Mouse (Mus musculus) spleen, postnatal 36 days (tissue): ENCODE measurements around the gene Glmp.
"Not testable (repeated sequence)": the region's sequence is repeated elsewhere in the genome, so short reads cannot be mapped to it uniquely, and the experiment has no call there.

Experiments used
- DNase-seq, 2 experiments: peaks; one replicate each; pipeline ENCODE4 v3.0.0; 2022; ENCODE audit warnings: low spot score in 2 of 2, mixed read lengths in 1 of 2

Gene Glmp

DNA sequence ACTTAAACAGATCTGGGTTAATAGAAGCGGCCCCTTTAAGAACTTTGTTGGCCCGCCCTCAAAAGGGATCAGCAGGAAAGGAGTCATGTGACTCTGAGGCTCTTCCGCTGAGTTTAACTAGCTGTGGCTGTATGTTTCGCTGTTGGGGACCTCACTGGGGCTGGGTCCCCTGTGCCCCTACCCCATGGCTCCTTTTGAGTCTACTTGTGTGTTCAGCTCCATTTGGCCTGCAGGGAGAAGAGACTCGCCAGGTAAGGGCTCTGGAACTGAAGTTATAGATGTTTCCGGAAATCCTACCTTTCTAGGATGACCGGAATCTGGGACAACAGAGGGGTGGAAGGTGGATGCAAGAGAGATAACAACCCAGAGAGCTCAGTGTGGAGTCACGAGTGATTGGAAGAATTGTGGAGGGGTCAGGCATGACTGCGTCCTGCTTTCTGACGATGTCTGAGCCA, at the start of gene Glmp:
TSS of gene Glmp (plus strand) at position 73 of the 455 bp plus-strand sequence.
- peak; percentile 53 to 68 for DNase-seq

DNA sequence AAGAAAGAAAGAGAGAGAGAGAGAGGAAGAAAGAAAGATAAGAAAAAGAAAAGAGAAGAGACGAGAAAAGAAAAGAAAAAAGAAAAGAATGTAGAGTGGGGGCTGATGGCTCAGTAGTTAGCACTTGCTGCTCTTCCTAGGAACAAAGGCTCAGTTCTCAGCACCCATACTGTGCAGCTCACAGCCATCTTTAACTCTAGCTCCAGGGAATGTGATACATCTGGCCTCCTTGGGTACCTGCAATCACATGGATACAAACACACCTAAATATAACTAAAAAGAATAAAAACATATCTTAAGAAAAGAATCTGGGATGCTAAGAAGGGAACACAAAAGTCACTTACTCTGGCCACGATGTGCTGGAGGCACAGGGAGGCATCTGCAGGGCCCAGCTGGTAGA, 48.7 kb upstream of the Glmp start:
- no peak for DNase-seq

DNA sequence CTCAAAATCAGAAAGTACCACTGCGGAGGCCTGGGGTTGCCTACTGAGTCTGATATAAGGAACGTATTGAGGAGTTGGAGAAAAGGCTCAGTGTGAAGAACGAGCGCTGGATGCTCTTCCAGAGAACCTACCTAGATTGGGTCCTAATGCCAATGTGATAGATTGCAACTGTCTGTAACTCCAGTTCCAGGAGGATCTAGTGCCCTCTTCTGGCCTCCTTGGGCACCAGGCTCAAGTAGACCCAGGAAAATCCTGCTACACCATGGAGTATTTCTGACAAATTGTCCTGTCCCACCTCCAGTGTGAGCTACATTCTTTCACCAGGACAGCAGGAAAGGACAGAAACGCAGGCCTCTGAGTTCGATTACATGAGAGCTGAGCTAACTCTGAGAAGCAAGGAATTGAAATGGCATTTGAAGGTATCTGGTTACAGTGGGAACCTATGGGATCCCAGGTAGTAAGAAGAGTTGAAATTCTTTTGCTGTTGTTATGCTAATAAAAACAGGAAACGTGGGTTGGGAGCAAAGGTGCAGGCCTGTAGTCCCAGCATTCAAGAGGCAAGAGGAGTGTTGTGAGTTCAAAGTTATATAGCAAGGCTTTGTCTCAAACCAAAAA, 48.2 kb upstream of the Glmp start:
- DNase-seq, result no peak

DNA sequence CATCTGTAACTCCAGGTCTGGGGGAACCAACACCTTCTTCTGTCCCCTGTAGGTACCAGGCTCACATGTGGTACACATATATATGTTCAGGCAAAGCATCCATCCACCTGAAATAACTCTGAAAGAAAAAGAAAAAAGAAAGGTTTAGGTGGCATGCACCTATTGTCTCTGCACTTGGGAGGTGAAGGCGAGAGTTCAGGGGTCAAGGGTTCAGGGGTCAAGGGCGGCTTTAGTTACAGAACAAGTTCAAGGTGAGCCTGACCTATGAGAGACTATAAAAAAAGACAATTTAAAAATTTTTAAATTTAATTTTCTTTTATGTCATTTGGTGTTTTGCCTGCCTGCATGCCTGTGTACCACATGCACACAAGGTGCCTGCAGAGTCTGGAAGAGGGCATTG, 44.8 kb upstream of the Glmp start:
- DNase-seq, result no peak

DNA sequence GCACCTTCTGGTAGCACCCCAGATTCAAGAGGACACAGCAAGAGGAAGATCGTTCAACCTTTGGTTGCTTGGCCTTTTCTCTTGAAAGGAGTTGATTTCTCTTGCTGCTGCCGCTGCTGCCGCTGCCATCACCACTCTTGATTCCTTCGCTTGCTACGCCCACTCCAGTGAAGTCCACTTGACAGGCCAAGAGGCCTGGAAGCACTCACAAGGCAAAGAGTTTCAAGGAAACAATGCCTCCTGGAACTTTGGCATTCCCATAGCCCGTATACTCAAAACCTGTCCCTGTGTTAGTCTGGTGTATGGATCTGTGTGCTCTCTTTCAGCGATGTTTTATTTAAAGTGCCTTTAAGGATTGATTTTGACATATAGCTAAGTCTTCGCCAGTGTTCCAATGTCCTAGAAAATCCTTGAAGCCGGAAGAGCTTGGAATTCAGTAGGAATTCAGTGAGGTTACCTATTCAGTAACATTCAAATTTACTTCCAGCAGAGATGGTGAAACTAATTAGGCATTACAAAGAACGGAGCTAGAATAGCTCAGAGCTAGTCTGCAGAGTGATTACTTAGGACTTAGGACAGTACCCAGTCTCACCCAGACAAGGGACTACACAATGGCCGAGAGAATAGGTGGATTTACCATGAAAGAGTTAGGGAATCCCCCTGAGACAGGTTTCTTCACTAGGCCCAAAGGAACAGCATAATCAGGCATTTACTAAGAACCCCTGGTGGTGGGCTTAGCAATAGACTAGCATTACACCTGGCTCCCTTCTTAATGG, 43.5 kb upstream of the Glmp start:
- not testable (repeated sequence) for DNase-seq

DNA sequence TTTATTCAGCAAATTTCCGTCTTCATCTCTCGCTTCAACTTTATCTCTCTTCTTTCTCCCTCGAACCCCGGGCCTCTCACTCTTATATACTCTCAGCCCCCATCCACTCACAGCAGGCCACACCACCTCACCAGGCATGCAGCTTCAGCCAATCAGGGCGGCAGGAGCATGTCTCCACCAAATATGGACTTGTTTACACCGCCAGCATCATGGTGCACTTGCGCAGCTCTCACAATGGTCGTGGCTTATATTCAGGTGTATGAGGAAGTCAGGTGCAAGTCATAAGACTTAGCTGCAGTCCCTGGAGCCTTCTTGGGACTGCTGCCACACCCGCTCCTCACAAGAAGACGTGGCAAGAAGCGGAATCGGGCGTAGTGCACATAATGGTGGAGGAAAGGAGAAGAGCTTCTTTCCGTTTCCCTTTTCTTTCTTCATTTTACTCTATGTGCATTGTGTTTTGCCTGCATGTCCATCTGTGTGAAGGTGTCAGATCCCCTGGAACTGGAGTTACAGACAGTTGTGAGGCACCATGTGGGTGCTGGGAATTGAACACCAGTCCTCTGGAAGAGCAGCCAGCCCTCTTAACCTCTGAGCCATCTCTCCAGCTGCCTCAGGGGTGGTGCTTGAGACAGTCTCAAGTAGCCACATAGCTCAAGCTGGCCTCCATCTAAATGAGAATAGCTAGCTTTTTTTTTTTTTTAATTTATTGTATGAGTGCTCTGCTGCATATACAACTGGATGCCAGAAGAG, 39.8 kb upstream of the Glmp start:
- not testable (repeated sequence) for DNase-seq

DNA sequence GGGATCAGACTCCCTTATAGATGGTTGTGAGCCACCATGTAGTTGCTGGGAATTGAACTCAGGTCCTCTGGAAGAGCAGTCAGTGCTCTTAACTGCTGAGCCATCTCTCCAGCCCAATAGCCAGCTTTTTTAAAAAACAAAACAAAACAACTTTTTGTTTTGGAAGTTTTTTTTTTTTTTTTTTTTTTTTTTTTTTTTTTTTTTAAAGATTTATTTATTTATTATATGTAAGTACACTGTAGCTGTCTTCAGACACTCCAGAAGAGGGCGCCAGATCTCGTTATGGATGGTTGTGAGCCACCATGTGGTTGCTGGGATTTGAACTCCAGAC, 39.3 kb upstream of the Glmp start:
- DNase-seq, result not testable (repeated sequence)

DNA sequence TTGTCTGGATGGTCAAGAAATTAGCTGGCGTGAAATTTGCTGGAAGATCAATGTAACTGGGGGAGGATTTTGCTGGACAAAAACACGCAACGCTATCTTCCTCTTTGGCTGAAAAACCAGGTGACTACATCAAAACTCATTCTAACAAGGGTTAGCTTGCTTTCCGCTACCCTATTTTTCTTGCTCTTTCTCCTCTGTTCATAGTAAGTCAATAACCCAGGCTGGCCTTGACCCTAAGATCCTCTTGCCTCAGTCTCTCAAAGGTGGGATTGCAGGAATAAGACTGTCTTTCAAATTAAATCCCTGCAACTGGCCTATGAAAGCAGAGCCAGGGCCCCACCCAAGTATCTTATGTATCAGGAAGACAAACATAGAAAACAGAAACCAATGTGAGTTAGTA, 37.7 kb upstream of the Glmp start, which contains the start of gene Gm38392:
TSS of gene Gm38392 (minus strand) at position 101 of the 400 bp plus-strand sequence.
- DNase-seq, result no peak

DNA sequence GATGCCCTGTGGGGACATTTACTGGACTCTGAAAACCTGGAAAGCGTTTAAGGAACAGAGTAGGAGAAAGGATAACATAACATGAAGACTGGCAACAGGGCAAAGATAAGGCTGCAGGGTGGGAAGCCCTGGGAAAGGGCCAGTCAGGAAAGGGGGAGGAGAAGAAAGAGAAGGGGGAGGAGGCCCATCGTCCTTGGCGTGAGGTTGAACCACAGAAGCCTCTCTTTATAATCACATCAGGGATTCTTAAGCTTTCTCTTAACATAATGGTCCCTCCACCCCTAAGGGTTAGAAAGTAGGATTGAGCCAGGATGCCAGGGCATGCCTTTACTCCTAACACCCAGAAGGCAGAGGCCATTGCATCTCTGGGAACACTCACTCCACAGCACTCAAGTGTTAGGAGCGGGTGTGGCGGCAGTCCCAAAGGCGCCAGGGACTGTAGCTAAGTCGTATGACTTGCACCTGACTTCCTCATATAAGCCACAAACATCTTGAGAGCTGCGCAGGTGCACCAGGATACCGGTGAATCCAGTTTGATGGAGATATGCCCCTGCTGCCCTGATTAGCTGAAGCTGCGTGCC, 36.6 kb upstream of the Glmp start:
- DNase-seq, result not testable (repeated sequence)

DNA sequence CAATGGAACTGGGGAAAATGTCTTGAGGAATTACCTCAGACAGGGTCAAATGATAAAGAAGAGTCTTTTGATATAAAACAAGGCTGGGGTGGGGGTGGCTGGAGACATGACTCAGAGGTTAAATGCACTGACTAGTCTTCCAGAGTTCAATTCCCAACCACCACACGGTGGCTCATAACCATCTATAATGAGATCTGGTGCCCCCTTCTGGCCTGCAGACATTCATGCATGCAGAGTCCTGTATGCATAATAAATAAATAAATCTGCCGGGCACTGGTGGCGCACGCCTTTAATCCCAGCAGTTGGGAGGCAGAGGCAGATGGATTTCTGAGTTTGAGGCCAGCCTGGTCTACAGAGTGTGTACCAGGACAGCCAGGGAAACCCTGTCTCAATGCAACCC, 32.9 kb upstream of the Glmp start:
- peak; percentile 6 to 27 for DNase-seq

DNA sequence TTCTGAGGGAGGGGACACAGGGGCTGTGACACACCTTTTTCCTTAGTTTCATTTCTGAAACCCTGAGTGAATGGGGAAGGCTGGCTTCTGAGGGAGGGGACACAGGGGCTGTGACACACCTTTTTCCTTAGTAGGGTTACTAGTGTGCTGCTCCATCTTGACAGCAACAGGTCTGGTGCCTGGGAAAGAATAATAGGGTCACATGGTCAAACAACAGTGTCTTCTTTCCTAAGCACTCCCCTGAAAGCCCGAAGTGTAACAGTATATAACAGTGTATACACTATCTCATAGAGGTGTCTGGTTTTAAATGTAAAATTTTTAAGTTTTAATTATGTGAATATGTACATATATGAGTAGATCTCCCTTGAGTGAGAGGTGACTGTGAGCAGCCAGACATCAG, 29.6 kb upstream of the Glmp start:
- not testable (repeated sequence) for DNase-seq

DNA sequence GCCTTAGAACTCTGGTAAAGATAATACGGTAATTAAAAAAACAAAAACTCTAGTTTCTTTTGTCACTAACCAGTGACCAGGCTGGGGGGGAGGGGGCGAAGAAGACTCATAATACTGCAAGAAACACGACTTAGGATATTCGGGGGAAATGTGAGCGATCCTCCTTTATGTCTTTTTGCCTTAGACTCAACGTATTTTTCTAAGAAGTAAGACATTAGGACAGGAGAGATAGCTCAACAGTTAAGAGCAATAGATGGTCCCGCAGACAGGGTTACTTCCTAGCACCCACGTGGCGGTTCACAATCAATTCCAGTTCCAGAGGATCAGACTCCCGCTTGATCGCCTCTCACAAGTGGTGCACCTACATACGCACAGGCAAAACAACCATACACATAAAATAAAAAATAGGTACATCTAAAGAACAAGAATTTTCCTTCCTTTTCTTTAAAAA, 28.7 kb upstream of the Glmp start:
- no peak for DNase-seq

DNA sequence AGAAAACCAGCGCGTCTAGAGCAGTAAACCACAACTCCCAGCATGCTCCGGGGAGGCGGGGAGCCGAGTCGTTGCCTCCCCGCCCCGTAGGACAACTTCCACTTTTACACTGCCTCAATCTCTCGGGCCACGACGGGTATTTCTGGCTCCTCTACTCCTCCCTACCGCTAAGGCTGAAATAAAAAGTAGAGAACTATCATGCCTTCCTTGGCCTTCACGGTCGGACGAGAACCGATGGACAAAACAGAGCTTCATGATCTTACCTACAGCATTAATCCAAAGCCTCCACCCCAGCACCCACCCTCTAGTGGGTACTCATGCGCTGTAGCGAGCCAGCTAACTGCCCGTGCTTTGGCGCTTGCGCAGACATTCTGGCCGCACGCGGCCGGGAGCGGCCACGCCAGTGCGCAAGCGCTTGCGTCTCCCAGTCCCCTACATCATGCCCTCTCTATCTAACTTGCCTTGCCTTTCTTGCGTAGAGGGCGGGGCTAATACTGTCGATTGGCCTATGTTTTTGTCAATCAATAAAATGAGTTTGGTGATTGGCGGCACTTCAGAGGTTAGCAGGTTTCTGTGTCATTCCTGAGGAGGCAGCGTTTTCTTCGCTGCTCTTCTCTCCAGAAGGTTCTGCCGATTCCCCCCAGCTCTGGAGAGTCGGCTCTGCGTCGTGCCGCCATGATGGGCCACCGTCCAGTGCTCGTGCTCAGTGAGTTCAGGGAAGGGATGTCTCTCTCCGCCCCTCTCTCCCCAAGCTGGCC, 28.1 kb upstream of the Glmp start, which contains the start of the genes Tsacc and Cct3:
TSS of gene Tsacc (minus strand) at position 439 of the 758 bp plus-strand sequence.
TSS of gene Cct3 (plus strand) at position 556 of the 758 bp plus-strand sequence.
- DNase-seq, result peak; percentile 97 to 98

DNA sequence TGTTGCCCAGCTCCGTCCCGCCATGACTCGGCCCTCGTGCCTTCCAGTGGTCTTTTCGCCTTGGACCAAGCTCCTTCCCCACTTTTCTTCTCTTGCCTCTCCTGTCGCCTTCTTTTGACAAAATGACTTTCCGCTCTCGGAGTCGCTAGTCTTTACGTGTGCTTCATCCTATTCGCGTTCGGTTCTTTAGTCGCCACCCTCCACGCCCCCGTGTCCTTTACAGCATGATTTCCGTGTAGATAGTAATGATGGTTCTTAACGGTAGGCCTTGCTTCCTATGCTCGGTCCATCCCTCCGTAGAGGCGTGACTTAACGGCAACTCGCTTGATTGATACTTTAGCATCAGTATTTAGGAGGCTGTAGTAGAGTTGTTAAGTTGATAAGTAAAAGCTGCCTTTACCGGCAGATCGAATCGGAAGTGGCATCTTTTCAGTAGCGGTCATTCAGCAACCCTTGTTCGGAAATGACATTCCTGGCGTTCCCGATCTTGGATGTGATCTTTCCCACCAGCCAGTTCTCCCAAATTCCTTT, 27.4 kb upstream of the Glmp start:
- peak; percentile 8 to 22 for DNase-seq

DNA sequence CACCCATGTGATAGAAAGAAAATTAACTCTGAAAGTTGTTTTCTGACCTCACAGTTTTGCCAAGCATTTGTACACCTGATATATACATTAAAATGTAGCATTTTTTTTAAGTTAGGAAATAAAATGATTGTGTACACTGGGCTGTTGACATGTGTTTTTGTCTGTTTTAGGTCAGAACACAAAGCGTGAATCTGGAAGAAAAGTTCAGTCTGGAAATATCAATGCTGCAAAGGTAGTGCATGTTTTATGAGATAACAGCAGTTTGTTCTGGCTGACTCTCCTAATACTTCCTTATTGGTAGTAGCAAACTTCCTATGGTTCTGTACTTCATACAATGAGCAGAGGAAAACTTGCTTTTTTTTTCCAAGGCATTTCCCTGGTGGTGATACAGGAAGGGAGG, 25.7 kb upstream of the Glmp start:
- DNase-seq, result no peak

DNA sequence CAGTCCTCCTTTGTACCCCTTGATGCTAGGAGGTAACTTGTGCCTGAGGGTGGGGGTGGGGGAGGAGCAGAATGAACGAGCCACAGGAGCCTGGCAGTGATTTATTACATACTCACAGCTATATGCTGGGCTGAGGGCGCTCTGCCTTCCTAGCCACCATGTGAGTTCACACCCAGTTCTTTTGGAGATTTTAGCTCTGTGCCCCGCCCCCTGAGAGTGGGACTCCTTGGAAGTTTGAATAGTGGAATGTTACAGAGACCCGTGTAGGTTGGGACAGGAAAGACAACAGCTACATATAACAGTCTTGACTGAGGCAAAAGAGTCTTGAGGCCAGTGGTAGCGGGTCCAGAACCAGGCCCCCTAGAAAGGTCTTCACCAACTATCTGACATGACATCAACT, 4.1 kb downstream of the Glmp start:
- DNase-seq, result no peak

DNA sequence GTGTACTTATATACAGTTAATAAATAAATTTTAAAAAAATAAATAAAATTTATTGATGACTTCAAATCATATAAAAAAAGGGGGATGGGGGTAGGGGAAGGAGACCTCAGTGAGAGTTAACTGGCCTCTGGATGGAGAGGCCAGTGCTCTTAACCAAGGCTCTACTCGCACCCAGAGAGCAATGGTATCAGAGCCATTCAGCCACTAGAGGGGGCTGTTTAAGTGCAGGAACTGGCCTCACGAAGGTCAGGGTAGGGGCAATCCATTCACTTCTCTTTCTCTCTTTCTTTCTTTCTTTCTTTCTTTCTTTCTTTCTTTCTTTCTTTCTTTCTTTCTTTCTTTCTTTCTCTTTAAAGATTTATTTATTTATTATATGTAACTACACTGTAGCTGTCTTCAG, 6.5 kb downstream of the Glmp start:
- peak; percentile 54 to 61 for DNase-seq

DNA sequence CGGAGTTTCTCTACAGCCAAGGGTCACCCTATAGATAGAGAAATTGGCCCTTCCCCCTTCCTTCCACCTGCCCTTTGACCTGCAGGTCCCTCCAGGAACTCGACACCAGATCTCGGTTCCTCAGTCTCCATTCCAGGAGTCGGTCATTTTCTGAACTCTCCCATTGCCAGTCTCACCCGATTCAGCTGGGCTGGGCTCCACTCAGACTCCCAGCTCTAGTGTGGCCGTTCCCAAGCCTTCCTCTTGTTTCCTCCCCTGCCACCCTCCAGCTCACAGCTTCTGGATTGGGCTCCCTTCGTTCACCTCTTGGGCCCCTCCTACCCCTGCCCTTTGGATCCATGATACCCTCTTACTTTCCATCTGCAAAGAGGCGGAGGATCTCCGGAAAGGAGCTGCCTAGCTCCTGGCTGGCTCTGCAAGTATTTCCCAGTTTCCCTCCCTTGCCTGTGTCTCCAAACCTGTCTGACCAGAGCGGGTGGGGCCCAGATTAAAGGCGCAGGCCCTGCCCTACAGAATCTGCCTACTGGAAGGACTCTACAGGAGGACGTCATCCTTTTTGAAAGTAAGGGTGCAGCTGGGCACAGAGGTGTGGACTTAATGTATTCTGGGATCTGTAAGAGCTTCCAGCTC, 9.3 kb downstream of the Glmp start:
- no peak for DNase-seq

DNA sequence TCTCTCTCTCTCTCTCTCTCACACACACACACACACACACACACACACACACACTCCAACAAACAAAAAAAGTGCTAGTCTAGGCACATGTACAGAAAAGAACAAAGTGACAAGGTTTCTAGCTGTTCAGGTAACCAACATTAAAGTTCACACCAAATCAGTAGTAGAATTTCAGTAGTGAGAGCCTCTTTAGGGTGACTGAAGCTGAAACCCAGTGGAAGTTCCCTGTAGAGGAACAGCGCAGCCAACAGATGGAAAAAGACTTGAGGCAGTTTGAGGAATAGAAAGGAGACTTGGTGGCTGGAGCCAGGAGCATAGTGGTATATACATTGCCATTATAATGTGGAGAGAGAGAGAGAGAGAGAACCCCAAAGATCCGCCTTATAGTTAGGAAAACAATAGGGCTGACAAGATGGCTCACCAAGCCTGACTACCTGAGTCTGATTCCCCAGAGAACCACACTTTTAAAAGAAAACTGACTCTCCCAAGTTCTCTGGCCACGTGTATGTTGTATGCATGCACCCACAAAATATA, 10.1 kb downstream of the Glmp start:
- no peak for DNase-seq

DNA sequence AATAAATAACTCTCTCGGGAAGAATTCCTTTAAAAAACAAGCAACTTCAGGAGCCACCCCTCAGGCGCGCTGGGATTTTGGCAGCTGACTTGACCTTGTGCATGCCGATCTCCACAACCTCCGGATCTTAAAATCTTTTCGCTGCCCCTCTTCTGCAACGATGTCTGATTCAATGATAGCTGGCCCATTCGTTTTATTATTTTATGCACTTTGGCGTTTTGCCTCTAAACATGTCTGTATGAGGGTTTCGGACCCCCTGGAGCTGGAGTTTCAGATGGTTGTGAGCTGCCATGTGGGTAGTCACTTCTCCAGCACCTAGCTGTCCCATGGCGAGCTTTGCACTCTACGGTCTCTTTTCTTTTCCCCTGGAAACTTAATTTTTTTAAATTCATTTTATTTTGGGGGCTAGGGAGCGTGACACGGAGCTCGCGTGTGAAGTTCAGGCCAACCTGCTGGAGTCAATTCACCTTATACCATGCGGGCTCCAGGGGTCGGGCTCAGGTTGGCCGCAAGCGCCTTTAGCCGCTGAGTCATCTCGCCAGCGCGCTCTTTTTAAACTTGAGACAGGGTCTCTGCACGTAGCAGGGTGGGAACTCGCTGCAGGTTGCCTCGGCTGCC, 10.7 kb downstream of the Glmp start:
- DNase-seq, result no peak
